Mouse (Mus musculus): ENCODE data around the gene Ntn1.

DNA sequence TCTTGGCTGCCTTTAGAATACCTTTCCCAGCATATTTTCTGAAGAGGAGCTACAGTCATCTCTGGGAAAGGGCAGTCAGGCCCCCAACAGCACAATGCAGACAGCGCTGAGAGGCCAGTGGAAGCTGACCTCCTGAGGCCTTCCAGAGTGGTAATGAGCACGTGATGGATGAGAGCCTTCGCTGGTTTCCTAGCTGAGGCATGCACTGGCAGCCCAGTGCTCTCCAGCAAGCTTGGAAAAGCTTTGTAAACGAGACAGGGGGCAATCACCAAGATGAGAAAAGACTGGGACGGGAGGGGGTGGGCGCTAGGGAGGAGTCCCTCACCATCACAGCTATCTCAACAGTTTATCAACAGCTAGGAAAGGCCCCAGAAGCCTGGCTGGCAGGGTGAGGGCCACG lies 87.6 kb downstream of the Ntn1 start:
- TF ChIP-seq POLR2A (IDR thresholded peaks at IDR 0.05; ENCODE audit: borderline replicate concordance, low read depth, low read length) (no peak), CTCF (IDR thresholded peaks at IDR 0.05; ENCODE audit: low read depth, low read length) (no peak)

Measured in bone marrow macrophage, adult 2 months (primary cell).